Mouse (Mus musculus): ENCODE measurements around the gene Slc23a4.

DNA sequence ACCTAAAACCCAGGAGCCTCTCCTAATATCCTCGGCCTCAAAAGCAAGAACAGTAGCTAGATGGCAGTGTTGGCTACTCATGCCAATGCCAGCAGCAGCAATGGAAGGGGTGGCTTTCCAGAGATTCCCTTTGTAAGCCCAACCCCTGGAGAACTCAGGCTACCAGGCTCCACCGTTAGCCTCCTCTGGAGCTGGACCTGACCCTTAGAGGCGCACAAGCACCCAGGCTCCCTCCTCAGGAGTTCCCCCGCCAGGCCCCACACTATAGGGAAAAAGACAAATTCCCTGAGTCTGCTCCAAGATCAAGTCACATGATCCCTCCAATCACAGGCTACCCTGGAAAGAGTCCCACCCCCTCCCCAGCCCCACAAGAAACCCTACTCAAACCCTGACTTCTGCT lies 10.9 kb upstream of the Slc23a4 start:
- TF ChIP-seq POLR2A (IDR thresholded peaks at IDR 0.05; ENCODE audit: borderline replicate concordance, extremely low read depth, low read depth, low read length), result no peak
- TF ChIP-seq CTCF (IDR thresholded peaks at IDR 0.05; ENCODE audit: insufficient read depth, low read length), result peak; percentile 38; the same call in 1 of the 2 replicates

All from lung, adult 2 months (tissue).